Mouse (Mus musculus): ENCODE results near the gene Tfap2e. TPM values are rescaled to one million over a fixed set of nuclear protein-coding genes. Genes with fewer than 3 reads are reported as not detected.

Tfap2e gene
- polyA plus RNA-seq, 1 experiment from 2014 or later = 1.7 TPM

DNA sequence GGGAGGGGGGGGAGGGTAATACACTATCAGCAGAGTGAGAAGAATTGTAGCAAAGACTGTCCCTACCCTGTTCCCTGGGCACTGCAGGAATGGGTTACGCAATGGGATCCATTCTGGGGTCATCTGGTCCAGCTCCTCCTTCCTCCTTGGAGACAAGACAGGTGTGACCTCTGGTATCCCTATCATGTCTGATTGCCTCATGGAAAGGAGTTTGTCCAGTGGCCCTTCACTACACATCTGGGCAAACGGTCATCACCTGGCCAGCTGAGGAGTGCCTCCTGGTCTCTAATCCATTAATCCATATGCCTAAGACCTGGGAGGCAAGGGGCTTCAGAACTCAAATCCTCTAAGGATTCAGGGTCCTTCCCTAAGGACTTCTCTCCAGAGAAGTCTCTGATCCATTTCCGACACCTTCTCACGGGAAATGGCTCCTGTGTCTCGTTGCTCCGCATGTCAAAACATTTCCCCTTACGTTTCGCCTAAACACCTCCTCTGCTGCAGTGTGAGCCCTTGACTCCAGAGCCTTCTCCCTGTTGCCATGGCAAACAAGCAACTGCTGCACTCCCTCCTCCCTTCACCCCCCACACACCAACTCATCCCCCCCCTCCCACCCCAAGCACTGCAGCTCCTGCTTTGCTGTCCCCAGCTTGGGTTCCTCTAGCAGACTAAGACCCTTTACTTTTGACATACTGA is 15.0 kb upstream of the Tfap2e start:
- H3K27ac ChIP-seq = no peak overlapping the region
- no peak for ATAC-seq
- peaks cover 43% of the 10 kb centered on the region for H3K36me3 ChIP-seq
- H3K4me1 ChIP-seq (replicated peaks) = peaks cover 59% of the 10 kb centered on the region
- no peaks in the 10 kb centered on the region for H3K27me3 ChIP-seq
- WGBS = 66% methylated on average over 8 of the region's 8 CpGs
- peak overlapping the region; percentile 85; the same call in 1 of the 2 replicates for H3K4me3 ChIP-seq (replicated peaks)
- peak overlapping the region; percentile 92; the same call in 1 of the 2 replicates for H3K9ac ChIP-seq (replicated peaks)
- H3K4me2 ChIP-seq (replicated peaks) = peak overlapping the region; percentile 99
- H3K9me3 ChIP-seq = no peaks in the 10 kb centered on the region

DNA sequence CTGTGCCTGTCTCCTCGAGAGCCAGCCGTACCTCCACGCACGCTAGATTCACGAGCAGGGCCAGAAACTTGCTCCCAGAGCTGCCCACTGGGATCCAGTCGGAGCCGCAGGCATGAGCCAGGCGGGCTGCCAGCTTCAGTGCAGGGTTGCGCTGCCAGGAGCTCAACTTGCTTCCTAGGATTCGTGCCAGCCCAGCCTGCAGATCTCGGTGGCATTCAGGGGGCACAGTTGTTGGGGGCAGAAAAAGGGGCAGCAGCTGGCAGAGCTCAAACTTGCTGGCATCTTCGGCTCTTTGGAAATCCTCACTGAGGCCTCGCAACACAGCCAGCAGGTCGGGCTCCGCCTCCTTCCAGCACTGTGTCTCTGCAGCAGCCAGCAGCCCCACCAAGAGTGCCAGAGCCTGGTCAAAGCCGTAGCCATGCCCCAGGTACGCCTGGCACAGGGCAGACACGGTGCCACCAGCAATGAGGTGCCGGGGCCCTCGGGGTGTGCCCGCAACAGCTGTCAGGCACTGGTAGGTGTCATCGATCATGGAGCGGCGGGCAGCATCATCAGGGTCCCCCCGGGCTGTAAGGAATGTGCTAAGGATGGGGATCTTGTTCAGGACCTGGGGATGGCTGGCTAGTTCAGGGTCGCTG is 14.1 kb upstream of the Tfap2e start:
- H3K27ac ChIP-seq = no peak overlapping the region
- H3K9ac ChIP-seq (replicated peaks) = no peak overlapping the region
- H3K9me3 ChIP-seq = no peaks in the 10 kb centered on the region
- H3K36me3 ChIP-seq = peaks cover 52% of the 10 kb centered on the region
- no peak for ATAC-seq
- no peak overlapping the region; the same call in 1 of the 2 replicates for H3K4me3 ChIP-seq (replicated peaks)
- H3K4me2 ChIP-seq (replicated peaks) = no peak overlapping the region; the same call in 1 of the 2 replicates
- WGBS = 90% methylated on average over 26 of the region's 26 CpGs
- H3K27me3 ChIP-seq = peaks cover 2% of the 10 kb centered on the region; the same call in 1 of the 2 replicates
- H3K4me1 ChIP-seq (replicated peaks) = peaks cover 56% of the 10 kb centered on the region

DNA sequence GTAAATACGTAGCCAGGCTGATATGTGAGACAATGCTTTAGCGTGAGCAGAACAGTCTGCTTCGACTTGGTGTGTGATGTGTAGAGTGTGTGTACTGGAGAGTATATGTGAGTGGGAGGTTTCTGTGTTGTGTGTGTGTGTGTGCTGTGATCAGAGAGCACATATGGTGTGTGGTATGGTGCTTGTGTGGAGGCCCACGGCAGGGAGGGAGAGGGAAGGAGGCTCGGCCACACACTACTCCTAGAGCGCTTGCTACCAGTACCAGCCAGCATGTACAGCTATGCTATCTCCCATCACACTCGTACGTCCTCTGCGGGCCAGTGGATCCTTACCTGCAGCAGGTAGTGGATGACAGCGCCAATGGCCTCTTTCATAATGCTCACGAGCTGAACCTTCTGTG is 13.5 kb upstream of the Tfap2e start:
- WGBS = 89% methylated on average over 11 of the region's 11 CpGs
- H3K27me3 ChIP-seq = peaks cover 8% of the 10 kb centered on the region
- peak overlapping the region; percentile 48 for H3K9ac ChIP-seq (replicated peaks)
- peaks cover 53% of the 10 kb centered on the region for H3K4me1 ChIP-seq (replicated peaks)
- H3K4me2 ChIP-seq (replicated peaks) = 0 out of 2 replicates have a peak overlapping the region, but pooled peaks have one; percentile 4
- H3K36me3 ChIP-seq = peaks cover 58% of the 10 kb centered on the region
- H3K27ac ChIP-seq = no peak overlapping the region
- no peak overlapping the region for H3K4me3 ChIP-seq (replicated peaks)
- ATAC-seq = no peak
- no peaks in the 10 kb centered on the region for H3K9me3 ChIP-seq

DNA sequence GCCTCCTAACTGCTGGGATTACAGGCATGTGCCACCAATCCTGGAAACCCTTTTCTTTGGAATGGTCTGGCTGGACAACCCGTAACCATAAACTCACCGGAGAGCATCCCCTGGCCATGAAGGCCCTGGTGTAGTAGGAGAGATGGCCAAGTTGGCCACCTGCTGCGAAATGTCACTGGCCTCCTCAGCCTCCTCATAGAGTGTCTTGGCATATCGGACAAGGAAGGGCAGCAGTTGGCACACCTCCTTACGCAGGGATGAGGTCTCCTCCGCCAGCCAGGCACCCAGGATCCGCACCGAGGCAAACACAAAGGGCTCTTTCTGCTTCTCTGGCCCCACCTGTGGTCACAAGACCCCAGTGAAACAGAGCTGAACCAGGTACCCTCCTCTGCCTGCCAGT is 12.3 kb upstream of the Tfap2e start:
- peaks cover 60% of the 10 kb centered on the region for H3K4me1 ChIP-seq (replicated peaks)

DNA sequence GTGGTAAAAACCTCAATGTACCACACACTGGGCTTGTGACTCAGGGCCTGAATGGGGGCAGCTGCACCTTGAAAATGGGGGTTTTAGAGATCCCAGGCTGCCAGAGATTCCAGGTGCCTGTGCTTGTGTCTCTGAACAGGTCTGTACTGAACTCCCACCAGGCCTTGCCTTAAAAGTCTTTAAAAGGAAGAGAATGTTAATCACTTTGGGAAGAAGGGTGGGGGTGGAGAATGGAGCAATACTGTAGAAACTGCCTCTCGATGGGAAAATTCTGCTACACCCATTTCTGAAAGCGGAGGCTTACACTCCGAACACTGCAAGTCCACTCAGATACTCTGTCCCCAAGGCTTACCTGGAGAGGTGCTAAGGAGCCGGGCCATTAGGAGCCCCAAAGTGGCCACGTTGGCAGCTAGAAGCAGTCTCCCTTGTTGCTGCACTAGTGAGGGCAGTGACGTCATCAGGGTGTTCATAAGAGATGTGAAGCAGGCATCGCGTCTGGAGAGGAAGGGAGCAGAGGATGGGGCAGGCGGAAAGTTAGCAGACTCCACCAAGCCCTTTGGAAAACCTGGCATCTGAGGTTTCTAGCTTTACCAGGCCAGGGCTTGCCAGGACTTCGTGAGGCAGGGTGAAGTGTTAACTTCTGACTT is 10.3 kb upstream of the Tfap2e start:
- H3K27ac ChIP-seq = no peak overlapping the region
- no peak overlapping the region for H3K4me2 ChIP-seq (replicated peaks)
- no peak overlapping the region for H3K4me3 ChIP-seq (replicated peaks)
- H3K4me1 ChIP-seq (replicated peaks) = peaks cover 48% of the 10 kb centered on the region
- H3K9me3 ChIP-seq = no peaks in the 10 kb centered on the region
- peaks cover 70% of the 10 kb centered on the region for H3K36me3 ChIP-seq
- ATAC-seq = no peak
- 84% methylated on average over 10 of the region's 10 CpGs for WGBS
- no peak overlapping the region for H3K9ac ChIP-seq (replicated peaks)
- H3K27me3 ChIP-seq = peaks cover 38% of the 10 kb centered on the region

More for the DNA sequence above, 12.3 kb upstream of the Tfap2e start:
- H3K36me3 ChIP-seq = peaks cover 70% of the 10 kb centered on the region
- H3K4me3 ChIP-seq (replicated peaks) = no peak overlapping the region
- H3K4me2 ChIP-seq (replicated peaks) = no peak overlapping the region
- 93% methylated on average over 8 of the region's 8 CpGs for WGBS
- H3K27ac ChIP-seq = no peak overlapping the region
- no peak for ATAC-seq
- peaks cover 20% of the 10 kb centered on the region for H3K27me3 ChIP-seq
- no peaks in the 10 kb centered on the region for H3K9me3 ChIP-seq
- H3K9ac ChIP-seq (replicated peaks) = peak overlapping the region; percentile 48; the same call in 1 of the 2 replicates

DNA sequence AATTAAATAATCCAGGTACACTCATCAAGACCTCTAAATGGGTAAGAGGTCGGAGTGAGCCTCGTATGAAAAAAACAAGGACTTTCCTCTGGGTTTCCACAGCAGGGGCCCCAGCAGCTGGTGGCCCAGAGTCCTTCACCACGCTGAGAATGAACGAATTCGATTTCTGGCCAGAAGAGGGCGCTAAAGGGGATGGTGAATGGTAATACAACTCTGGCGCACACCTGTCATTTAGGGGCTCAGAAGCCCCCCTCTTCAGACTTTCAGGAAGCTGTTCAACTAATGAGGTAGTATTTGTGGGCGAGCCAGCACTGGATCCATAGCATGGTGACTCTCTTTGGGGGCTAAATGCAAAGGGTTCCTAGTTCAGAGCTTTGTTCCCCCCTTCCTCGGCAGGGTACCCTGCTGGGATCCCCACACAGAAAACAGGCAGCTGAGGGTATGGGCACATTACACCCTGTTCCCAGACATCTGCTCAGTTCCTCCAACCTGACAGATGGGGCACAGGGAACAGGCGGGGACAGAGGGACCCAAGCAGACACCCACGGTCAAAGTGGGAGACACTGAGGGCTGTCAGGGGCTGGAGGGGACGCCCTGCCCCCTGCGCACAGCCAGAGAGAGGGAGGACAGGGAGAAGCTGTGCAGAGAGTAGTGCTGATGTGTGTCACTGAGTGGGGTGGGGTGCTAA is 9.6 kb upstream of the Tfap2e start:
- peaks cover 42% of the 10 kb centered on the region for H3K4me1 ChIP-seq (replicated peaks)
- 39% methylated on average over 13 of the region's 13 CpGs for WGBS
- no peak overlapping the region for H3K4me2 ChIP-seq (replicated peaks)
- H3K9me3 ChIP-seq = no peaks in the 10 kb centered on the region
- 0 out of 2 replicates have a peak, but pooled peaks have one; percentile 18 for ATAC-seq
- H3K27ac ChIP-seq = no peak overlapping the region
- H3K27me3 ChIP-seq = peaks cover 43% of the 10 kb centered on the region
- no peak overlapping the region for H3K4me3 ChIP-seq (replicated peaks)
- H3K9ac ChIP-seq (replicated peaks) = no peak overlapping the region
- H3K36me3 ChIP-seq = peaks cover 70% of the 10 kb centered on the region

DNA sequence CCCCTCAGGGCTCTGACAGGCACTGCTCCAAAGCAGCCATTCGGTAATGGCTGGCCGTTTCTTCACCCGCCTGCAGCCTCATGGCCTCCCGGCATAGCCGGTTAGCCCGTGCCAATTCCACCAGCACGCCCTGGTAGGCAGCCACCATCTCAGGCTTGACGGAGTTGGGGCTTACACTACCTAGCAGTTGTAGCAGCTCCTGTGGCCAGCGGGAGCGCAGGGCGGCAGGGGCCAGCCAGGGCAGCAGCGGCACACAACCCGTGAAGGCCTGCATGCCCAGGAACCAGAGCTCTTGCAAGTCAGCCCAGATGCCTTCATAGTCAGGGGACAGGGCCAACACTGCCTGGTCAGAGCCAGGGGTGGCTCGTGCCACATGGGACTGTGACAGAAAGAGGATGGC is 8.8 kb upstream of the Tfap2e start:
- H3K4me1 ChIP-seq (replicated peaks) = peaks cover 34% of the 10 kb centered on the region
- H3K4me2 ChIP-seq (replicated peaks) = no peak overlapping the region
- H3K27me3 ChIP-seq = peaks cover 51% of the 10 kb centered on the region
- no peak overlapping the region for H3K27ac ChIP-seq
- no peak overlapping the region for H3K9ac ChIP-seq (replicated peaks)
- peaks cover 64% of the 10 kb centered on the region for H3K36me3 ChIP-seq
- 90% methylated on average over 14 of the region's 14 CpGs for WGBS
- H3K9me3 ChIP-seq = no peaks in the 10 kb centered on the region
- 0 out of 2 replicates have a peak, but pooled peaks have one; percentile 32 for ATAC-seq
- no peak overlapping the region for H3K4me3 ChIP-seq (replicated peaks)

DNA sequence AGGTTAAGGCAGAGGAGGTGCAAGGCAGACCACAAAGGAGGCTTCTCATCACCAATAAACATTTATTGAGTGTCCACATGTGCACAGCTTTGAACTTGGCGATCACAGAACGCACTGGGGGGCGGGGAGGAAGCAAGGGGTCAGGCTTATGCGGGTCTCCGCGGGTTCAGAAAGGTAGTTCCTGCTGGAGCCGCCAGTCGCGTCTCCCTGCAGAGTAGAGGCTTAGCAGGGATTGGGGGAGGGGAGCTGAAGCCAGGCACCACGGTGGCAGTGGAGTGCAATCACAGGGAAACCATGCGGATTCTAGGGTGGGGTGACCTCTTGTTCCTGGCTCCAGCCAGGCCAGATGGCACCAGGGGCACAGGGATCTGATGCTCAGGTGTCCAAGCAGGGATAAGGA is 7.7 kb upstream of the Tfap2e start:
- 8% methylated on average over 11 of the region's 11 CpGs for WGBS
- H3K27me3 ChIP-seq = peaks cover 62% of the 10 kb centered on the region
- H3K9ac ChIP-seq (replicated peaks) = no peak overlapping the region
- no peak overlapping the region for H3K4me3 ChIP-seq (replicated peaks)
- peaks cover 52% of the 10 kb centered on the region for H3K36me3 ChIP-seq
- peaks cover 23% of the 10 kb centered on the region for H3K4me1 ChIP-seq (replicated peaks)
- no peak overlapping the region for H3K27ac ChIP-seq
- H3K4me2 ChIP-seq (replicated peaks) = no peak overlapping the region
- no peaks in the 10 kb centered on the region for H3K9me3 ChIP-seq
- ATAC-seq = no peak

DNA sequence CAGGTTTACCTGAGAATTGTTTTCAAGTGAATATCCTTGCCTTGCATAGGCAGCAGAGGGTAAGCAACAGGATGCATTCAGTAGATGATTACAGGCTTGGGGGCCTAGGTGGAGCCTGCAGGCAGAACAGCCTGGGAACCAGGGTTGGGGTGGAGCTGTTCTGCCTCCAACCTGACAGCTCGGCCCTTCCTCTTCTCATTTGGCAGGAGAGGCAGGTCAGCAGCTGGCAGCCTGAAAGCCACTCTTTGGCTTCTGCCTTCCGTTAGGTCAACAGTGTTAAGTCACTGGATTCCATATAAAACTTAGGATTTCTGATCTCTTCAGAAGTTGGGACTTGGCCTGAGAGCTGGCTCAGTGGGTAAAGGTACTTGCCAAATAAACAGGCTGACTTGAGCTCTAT is 6.9 kb upstream of the Tfap2e start:
- Histone ChIP-seq H3K4me2 (replicated peaks) (no peak overlapping the region), H3K27me3 (peaks cover 70% of the 10 kb centered on the region), H3K9me3 (no peaks in the 10 kb centered on the region), H3K9ac (replicated peaks) (no peak overlapping the region), H3K4me1 (replicated peaks) (peaks cover 18% of the 10 kb centered on the region), H3K36me3 (peaks cover 45% of the 10 kb centered on the region), H3K4me3 (replicated peaks) (no peak overlapping the region), H3K27ac (no peak overlapping the region)
- WGBS = 53% methylated on average over 2 of the region's 2 CpGs
- no peak for ATAC-seq

DNA sequence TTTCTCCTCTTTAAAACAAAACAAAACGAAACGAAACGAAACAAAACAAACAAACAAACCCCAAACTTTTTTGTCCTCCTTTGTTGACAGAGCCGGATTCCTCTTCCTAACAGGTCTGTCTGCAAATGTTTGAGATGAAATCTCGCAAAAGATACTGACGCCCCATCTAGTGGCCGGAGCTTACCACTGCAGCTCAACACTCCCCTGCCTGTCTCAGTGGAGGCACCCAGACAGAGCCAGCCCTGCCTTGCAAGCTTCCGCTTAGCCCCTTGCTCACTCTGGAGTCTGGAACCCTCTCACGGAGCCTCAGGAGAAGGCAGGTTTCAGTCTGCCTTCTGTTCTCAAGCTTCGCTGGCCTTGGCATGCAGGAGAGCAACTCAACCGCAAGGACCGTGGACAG is 5.4 kb upstream of the Tfap2e start:
- Histone ChIP-seq H3K9ac (replicated peaks) (no peak overlapping the region), H3K4me1 (replicated peaks) (peaks cover 18% of the 10 kb centered on the region), H3K36me3 (peaks cover 32% of the 10 kb centered on the region), H3K27ac (no peak overlapping the region), H3K4me3 (replicated peaks) (no peak overlapping the region), H3K27me3 (peaks cover 85% of the 10 kb centered on the region), H3K4me2 (replicated peaks) (no peak overlapping the region; the same call in 1 of the 2 replicates), H3K9me3 (no peaks in the 10 kb centered on the region)
- peak; percentile 41; the same call in 1 of the 2 replicates for ATAC-seq
- WGBS = 6% methylated on average over 12 of the region's 12 CpGs

DNA sequence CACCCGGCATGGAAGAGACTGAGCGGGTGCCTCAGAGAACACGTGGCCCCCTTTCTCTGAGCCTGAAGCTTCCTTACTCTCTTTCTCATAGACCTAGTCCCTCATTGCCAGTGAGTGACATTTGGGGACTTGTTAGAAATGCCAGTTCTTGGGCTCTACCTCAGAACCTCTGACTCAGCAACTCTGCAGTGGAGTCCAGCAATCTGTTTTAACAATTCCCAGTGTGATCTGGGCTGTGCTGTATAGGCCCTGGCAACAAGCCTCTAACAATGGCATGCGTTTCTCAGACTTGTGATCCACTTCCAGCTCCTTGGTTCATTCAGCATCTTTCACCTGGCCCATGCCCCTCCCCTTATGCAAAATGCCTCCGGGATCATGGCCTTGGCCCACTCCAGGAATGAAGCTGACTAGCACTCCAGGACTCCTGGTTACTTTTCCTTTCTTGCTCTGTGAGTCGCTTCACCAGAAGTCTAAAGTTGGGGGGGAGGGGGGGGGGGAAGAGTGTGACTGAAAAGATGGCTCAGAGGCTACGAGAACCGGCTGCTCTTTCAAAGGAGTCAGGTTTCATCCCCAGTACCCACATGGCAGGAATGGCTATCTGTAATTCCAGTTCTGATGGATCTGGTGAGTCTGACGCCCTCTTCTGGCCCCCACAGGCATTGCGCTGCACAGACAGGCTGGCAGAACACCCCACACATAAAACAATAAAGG is 4.1 kb upstream of the Tfap2e start:
- Histone ChIP-seq H3K9ac (replicated peaks) (no peak overlapping the region), H3K4me2 (replicated peaks) (no peak overlapping the region), H3K36me3 (peaks cover 18% of the 10 kb centered on the region), H3K27me3 (peaks cover 96% of the 10 kb centered on the region), H3K9me3 (no peaks in the 10 kb centered on the region), H3K4me3 (replicated peaks) (no peak overlapping the region), H3K27ac (no peak overlapping the region), H3K4me1 (replicated peaks) (peaks cover 27% of the 10 kb centered on the region)
- WGBS = 15% methylated on average over 10 of the region's 10 CpGs
- no peak for ATAC-seq

Measured in midbrain, embryonic 13.5 days (tissue).